Comparison of ENCODE assay signal across 9 mouse cellular contexts in the genomic region with DNA sequence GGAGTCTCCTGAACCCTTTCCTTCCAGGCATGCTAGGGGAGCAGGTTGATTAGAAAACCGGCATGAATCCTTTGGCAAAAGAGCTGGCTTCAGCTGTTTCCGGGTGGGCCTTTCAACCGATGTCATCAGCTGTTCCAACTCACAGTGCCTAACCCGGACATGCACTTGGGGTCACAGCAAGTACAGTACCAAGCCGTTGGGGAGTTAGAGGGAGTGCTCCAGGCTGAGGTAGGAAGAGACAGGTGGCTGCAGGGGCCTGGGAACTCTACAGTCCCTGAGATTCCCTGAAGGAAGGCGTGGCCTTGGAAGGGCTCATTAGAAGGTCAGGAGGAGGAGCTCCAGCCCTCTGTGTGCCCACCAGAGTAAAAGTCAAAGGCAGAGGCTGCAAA. TPM values are rescaled to one million over a fixed set of nuclear protein-coding genes. Genes with fewer than 3 reads are reported as not detected.
DNase-seq lines count a peak whose midpoint lies in the region; ATAC-seq and TF ChIP-seq lines count a peak whose summit lies in the region.
"Had no signal": no experiment of that assay in that cellular context is flagged by ENCODE, and none has a peak within 500 bp of the region (broad histone marks: within the 10 kb centered on the region; RNA-seq: fewer than 3 reads in every experiment).

No protein-coding gene starts in this region.

- 57% methylated on average over 6 of the region's 6 CpGs for WGBS in neural tube, embryonic 11.5 days
- 51% methylated on average over 6 of the region's 6 CpGs for WGBS in limb, embryonic 12.5 days
- 28% methylated on average over 6 of the region's 6 CpGs for WGBS in stomach, postnatal 0 days

- TF ChIP-seq EP300 in stomach, postnatal 0 days (optimal IDR thresholded peaks at IDR 0.05): no peak

- no peaks in the 10 kb centered on the region for H3K36me3 ChIP-seq in neural tube, embryonic 11.5 days (ENCODE audit: control insufficient read depth, insufficient read depth, low read length)
- no peaks in the 10 kb centered on the region for H3K36me3 ChIP-seq in limb, embryonic 12.5 days
- no peaks in the 10 kb centered on the region; the same call in 1 of the 2 replicates for H3K36me3 ChIP-seq in stomach, postnatal 0 days (ENCODE audit: control insufficient read depth, insufficient read depth, low read length)
- H3K36me3 ChIP-seq: heart, embryonic 12.5 days had no signal

- peak; percentile 38; the same call in 1 of the 2 replicates for ATAC-seq in neural tube, embryonic 11.5 days (ENCODE audit: insufficient read depth, low FRiP score, low TSS enrichment)
- ATAC-seq in limb, embryonic 12.5 days (ENCODE audit: insufficient number of reproducible peaks, insufficient read depth, low FRiP score, low TSS enrichment, low read depth): peak; percentile 71
- peak; percentile 60 for ATAC-seq in stomach, postnatal 0 days (ENCODE audit: low FRiP score, low TSS enrichment)
- ATAC-seq in granulocyte monocyte progenitor cell, adult 5-6 weeks (replicated peaks; ENCODE audit: poor library complexity, severe bottlenecking): no peak

- no peaks in the 10 kb centered on the region for H3K9me3 ChIP-seq in neural tube, embryonic 11.5 days (ENCODE audit: control insufficient read depth, low read length)
- H3K9me3 ChIP-seq in limb, embryonic 12.5 days: no peaks in the 10 kb centered on the region
- no peaks in the 10 kb centered on the region for H3K9me3 ChIP-seq in stomach, postnatal 0 days (ENCODE audit: control insufficient read depth, low read length)
- H3K9me3 ChIP-seq: heart, embryonic 12.5 days had no signal

- H3K4me2 ChIP-seq in neural tube, embryonic 11.5 days (ENCODE audit: low read depth): no peak overlapping the region
- H3K4me2 ChIP-seq in limb, embryonic 12.5 days: no peak overlapping the region
- H3K4me2 ChIP-seq in stomach, postnatal 0 days (replicated peaks; ENCODE audit: low read depth): no peak overlapping the region
- H3K4me2 ChIP-seq: heart, embryonic 12.5 days had no signal

- no peak overlapping the region for H3K9ac ChIP-seq in neural tube, embryonic 11.5 days (ENCODE audit: low read length)
- no peak overlapping the region for H3K9ac ChIP-seq in limb, embryonic 12.5 days (replicated peaks)
- peak overlapping the region; percentile 27; the same call in 1 of the 2 replicates for H3K9ac ChIP-seq in stomach, postnatal 0 days (ENCODE audit: low read length)
- H3K9ac ChIP-seq: heart, embryonic 12.5 days had no signal

- DNase-seq in embryo, embryonic 10 days (ENCODE audit: low spot score): peak; percentile 24
- no peak for DNase-seq in embryo, embryonic 11 days
- peak; percentile 19 for DNase-seq in neural tube, embryonic 11.5 days (ENCODE audit: low spot score)
- DNase-seq in neural tube, embryonic 10.5 days (ENCODE audit: extremely low spot score, low spot score): no peak
- no peak for DNase-seq in stomach, postnatal 0 days (ENCODE audit: low spot score)
- DNase-seq in right cerebral cortex, adult 2 months (ENCODE audit: low spot score in 2 of 2): no peak

- TF ChIP-seq CTCF in stomach, postnatal 0 days (IDR thresholded peaks at IDR 0.05; ENCODE audit: low read depth): no peak

- H3K4me1 ChIP-seq in neural tube, embryonic 11.5 days (ENCODE audit: control insufficient read depth, insufficient read depth, low read length): no peaks in the 10 kb centered on the region; the same call in 1 of the 2 replicates
- peaks cover under 1% of the 10 kb centered on the region for H3K4me1 ChIP-seq in limb, embryonic 12.5 days (replicated peaks)
- H3K4me1 ChIP-seq in stomach, postnatal 0 days (replicated peaks; ENCODE audit: control insufficient read depth, insufficient read depth): no peaks in the 10 kb centered on the region

- no peak overlapping the region for H3K27ac ChIP-seq in neural tube, embryonic 11.5 days (ENCODE audit: low read depth, low read length)
- H3K27ac ChIP-seq in limb, embryonic 12.5 days: no peak overlapping the region
- H3K27ac ChIP-seq in stomach, postnatal 0 days (replicated peaks): peak overlapping the region; percentile 53; the same call in 1 of the 2 replicates

- no peak overlapping the region for H3K4me3 ChIP-seq in neural tube, embryonic 11.5 days (ENCODE audit: low read depth, low read length)
- H3K4me3 ChIP-seq in limb, embryonic 12.5 days (replicated peaks): no peak overlapping the region
- no peak overlapping the region for H3K4me3 ChIP-seq in stomach, postnatal 0 days (ENCODE audit: low read depth, low read length)
- H3K4me3 ChIP-seq: heart, embryonic 12.5 days had no signal

- H3K27me3 ChIP-seq in neural tube, embryonic 11.5 days (ENCODE audit: control insufficient read depth, insufficient read depth, low read length): no peaks in the 10 kb centered on the region
- no peaks in the 10 kb centered on the region for H3K27me3 ChIP-seq in limb, embryonic 12.5 days
- no peaks in the 10 kb centered on the region for H3K27me3 ChIP-seq in stomach, postnatal 0 days (ENCODE audit: control insufficient read depth, insufficient read depth, low read length)
- H3K27me3 ChIP-seq: heart, embryonic 12.5 days had no signal

RNA-seq across cellular contexts. Expression of a gene that starts 20.0 kb away (rescaled TPM):
- 11.8 and 14.3 TPM in 2 replicates for polyA plus RNA-seq in neural tube, embryonic 11.5 days (2014; fragmentation: Nextera tagmentation; extraction: Ambion mirVana)
- 10.1 and 11.6 TPM in 2 replicates for polyA plus RNA-seq in limb, embryonic 12.5 days (2016; fragmentation: Nextera tagmentation; extraction: Ambion mirVana)
- polyA plus RNA-seq in stomach, postnatal 0 days (2015; fragmentation: Nextera tagmentation; extraction: Ambion mirVana): 7.2 and 8.1 TPM in 2 replicates
- total RNA-seq in granulocyte monocyte progenitor cell, adult 5-6 weeks (2014; fragmentation: Nextera tagmentation): 21.4 and 26.1 TPM in 2 replicates
- total RNA-seq in granulocyte monocyte progenitor cell, adult 5-6 weeks (2017): 37.3 and 41.3 TPM in 2 replicates

RNA-seq across cellular contexts. Expression of a gene that starts 31.9 kb away (rescaled TPM):
- polyA plus RNA-seq in neural tube, embryonic 11.5 days (2014; fragmentation: Nextera tagmentation; extraction: Ambion mirVana): 2.0 and 2.1 TPM in 2 replicates
- 2.1 and 2.5 TPM in 2 replicates for polyA plus RNA-seq in limb, embryonic 12.5 days (2016; fragmentation: Nextera tagmentation; extraction: Ambion mirVana)
- polyA plus RNA-seq in stomach, postnatal 0 days (2015; fragmentation: Nextera tagmentation; extraction: Ambion mirVana): 5.4 and 6.0 TPM in 2 replicates
- 41.1 and 42.9 TPM in 2 replicates for total RNA-seq in granulocyte monocyte progenitor cell, adult 5-6 weeks (2014; fragmentation: Nextera tagmentation)
- 33.8 and 37.0 TPM in 2 replicates for total RNA-seq in granulocyte monocyte progenitor cell, adult 5-6 weeks (2017)

Comparison
In these comparisons a context has a peak if more than half of its experiments do, and no peak if none do; other contexts are left out.
1. DNase-seq: peak in embryo, embryonic 10 days (single experiment) and neural tube, embryonic 11.5 days (single experiment); none in embryo, embryonic 11 days (single experiment), neural tube, embryonic 10.5 days (single experiment), stomach, postnatal 0 days (single experiment) and right cerebral cortex, adult 2 months (0 of 2).